Mouse (Mus musculus): ENCODE measurements around the gene Ccno. TPM values are rescaled to one million over a fixed set of nuclear protein-coding genes. Genes with fewer than 3 reads are reported as not detected.

The Ccno gene
- polyA plus RNA-seq, 1 experiment from 2014 or later, result 2.1 TPM

DNA sequence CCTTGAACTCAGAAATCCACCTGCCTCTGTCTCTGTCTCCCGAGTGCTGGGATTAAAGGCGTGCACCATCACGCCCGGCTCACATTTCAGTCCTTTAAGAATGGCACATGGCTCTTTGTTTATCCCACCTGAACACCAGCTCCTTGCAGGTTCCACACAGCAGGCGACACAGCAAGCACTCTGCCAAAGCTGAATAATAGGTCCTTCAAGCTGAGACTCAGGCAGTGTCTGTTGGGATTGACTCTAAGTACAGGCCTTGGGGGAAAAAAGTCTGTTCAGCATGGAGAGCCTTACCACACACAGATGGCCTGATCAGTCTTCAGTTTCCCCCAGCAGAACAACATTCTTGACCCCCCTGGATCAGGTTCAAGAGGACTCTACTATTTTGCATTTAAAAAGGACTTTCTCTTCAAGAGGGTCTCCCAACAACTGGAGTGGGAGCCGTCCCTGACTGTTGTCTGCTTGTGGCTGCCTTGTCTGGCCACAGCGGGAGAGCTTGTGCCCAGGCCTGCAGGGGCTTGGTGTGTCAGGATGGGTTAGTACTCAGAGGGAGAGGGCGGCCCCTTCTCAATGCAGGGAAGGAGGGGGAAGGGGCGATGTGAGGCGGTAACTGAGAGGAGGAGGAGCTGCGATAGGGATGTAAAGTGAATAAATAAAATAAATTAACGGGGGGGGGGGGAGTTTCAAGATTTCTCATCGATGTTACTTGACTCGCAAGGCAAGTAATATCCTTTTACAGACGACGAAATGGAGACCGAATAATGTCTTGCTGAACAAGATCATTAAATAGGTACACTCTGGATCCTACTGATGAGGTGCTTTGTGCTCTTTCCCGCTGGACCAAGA, 1.8 kb upstream of the Ccno start:
- peaks cover 64% of the 10 kb centered on the region for H3K27me3 ChIP-seq (ENCODE audit: control insufficient read depth, insufficient read depth, low read length)
- ATAC-seq (ENCODE audit: low FRiP score) (no peak), DNase-seq (ENCODE audit: low spot score) (no peak)
- peaks cover 14% of the 10 kb centered on the region for H3K4me1 ChIP-seq (replicated peaks; ENCODE audit: control insufficient read depth, insufficient read depth, low read length)
- H3K9me3 ChIP-seq (ENCODE audit: control insufficient read depth, low read length), result no peaks in the 10 kb centered on the region
- WGBS, result 2% methylated on average over 18 of the region's 18 CpGs
- no peaks in the 10 kb centered on the region for H3K36me3 ChIP-seq (replicated peaks; ENCODE audit: control insufficient read depth, insufficient read depth)
- H3K27ac ChIP-seq, result no peak overlapping the region
- 0 out of 2 replicates have a peak overlapping the region, but pooled peaks have one; percentile 98 for H3K4me2 ChIP-seq (replicated peaks)
- no peak overlapping the region for H3K4me3 ChIP-seq (replicated peaks; ENCODE audit: low read length)
- H3K9ac ChIP-seq, result no peak overlapping the region

DNA sequence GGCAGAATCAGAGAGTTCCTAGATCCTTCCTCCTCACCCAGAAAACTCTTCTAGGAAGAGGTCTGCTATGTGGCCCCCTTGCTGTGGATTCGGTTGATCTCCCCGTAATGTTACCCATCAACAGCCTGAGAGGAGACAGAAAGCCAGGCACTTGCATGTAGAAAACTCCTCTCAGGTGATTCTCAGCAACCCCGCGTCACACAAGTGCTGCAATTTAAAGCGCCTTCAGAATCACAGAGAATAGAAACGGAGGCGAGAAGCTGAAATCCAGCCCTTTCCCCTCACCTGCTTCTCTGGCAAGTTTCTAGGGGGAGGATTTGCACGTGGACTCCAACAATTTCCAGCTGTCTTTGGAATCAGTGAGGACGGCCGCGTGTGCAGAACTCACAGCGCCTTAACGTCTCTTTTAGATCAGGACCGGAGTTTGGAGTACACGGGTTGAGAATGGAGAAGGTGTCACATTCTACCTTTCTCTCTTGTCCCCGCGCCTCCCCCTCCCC, 1.1 kb upstream of the Ccno start:
- Histone ChIP-seq H3K4me2 (replicated peaks) (peak overlapping the region; percentile 98), H3K4me1 (replicated peaks; ENCODE audit: control insufficient read depth, insufficient read depth, low read length) (peaks cover 14% of the 10 kb centered on the region), H3K9ac (no peak overlapping the region), H3K4me3 (replicated peaks; ENCODE audit: low read length) (no peak overlapping the region; the same call in 1 of the 2 replicates), H3K36me3 (replicated peaks; ENCODE audit: control insufficient read depth, insufficient read depth) (no peaks in the 10 kb centered on the region), H3K27me3 (ENCODE audit: control insufficient read depth, insufficient read depth, low read length) (peaks cover 68% of the 10 kb centered on the region), H3K9me3 (ENCODE audit: control insufficient read depth, low read length) (no peaks in the 10 kb centered on the region), H3K27ac (no peak overlapping the region)
- DNase-seq (ENCODE audit: low spot score) (no peak), ATAC-seq (ENCODE audit: low FRiP score) (no peak)
- WGBS, result 1% methylated on average over 17 of the region's 17 CpGs

DNA sequence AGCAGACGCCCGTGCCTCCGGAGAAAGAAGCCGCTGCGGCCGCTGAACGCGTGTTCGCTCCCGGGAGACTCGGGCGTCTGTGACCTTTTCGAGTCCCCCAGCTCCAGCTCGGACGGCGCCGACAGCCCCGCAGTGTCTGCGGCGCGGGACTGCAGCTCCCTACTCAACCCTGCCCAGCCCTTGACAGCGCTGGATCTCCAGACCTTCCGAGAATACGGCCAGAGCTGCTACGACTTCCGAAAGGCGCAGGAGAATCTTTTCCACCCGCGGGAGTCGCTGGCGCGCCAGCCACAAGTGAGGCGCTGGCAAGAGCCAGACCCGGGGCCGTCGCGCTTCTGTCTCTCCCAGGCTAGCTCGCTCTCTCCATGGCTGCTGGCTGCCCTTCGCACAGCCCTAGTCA, 389 bp downstream of the Ccno start:
- Histone ChIP-seq H3K4me2 (replicated peaks) (peak overlapping the region; percentile 98), H3K27me3 (ENCODE audit: control insufficient read depth, insufficient read depth, low read length) (peaks cover 78% of the 10 kb centered on the region), H3K36me3 (replicated peaks; ENCODE audit: control insufficient read depth, insufficient read depth) (no peaks in the 10 kb centered on the region), H3K27ac (no peak overlapping the region), H3K4me3 (replicated peaks; ENCODE audit: low read length) (peak overlapping the region; percentile 48), H3K9me3 (ENCODE audit: control insufficient read depth, low read length) (no peaks in the 10 kb centered on the region), H3K9ac (peak overlapping the region; percentile 45), H3K4me1 (replicated peaks; ENCODE audit: control insufficient read depth, insufficient read depth, low read length) (peaks cover 14% of the 10 kb centered on the region)
- ATAC-seq (ENCODE audit: low FRiP score) (peak; percentile 46), DNase-seq (ENCODE audit: low spot score) (no peak)
- under 1% methylated on average over 39 of the region's 39 CpGs for WGBS

DNA sequence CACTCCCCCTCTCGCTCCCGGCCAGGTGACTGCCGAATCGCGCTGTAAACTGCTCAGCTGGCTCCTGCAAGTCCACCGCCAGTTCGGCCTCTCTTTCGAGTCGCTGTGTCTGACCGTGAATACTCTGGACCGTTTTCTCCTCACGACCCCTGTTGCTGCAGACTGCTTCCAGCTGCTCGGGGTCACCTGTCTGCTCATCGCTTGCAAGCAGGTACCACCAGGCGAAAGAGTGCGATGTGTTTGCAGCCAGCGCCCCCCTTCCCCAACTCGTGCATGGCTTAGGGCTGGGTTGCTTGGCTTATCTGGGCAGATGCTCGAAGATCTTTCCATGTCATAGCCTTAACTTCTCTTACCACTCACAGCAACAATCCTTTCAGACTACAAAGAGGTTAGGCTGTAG, 1.3 kb downstream of the Ccno start:
- Histone ChIP-seq H3K9me3 (ENCODE audit: control insufficient read depth, low read length) (no peaks in the 10 kb centered on the region), H3K9ac (no peak overlapping the region), H3K27ac (no peak overlapping the region), H3K27me3 (ENCODE audit: control insufficient read depth, insufficient read depth, low read length) (peaks cover 86% of the 10 kb centered on the region), H3K36me3 (replicated peaks; ENCODE audit: control insufficient read depth, insufficient read depth) (no peaks in the 10 kb centered on the region), H3K4me3 (replicated peaks; ENCODE audit: low read length) (peak overlapping the region; percentile 48), H3K4me1 (replicated peaks; ENCODE audit: control insufficient read depth, insufficient read depth, low read length) (peaks cover 16% of the 10 kb centered on the region), H3K4me2 (replicated peaks) (peak overlapping the region; percentile 98)
- DNase-seq (ENCODE audit: low spot score), result no peak
- 2% methylated on average over 19 of the region's 19 CpGs for WGBS
- no peak for ATAC-seq (ENCODE audit: low FRiP score)

DNA sequence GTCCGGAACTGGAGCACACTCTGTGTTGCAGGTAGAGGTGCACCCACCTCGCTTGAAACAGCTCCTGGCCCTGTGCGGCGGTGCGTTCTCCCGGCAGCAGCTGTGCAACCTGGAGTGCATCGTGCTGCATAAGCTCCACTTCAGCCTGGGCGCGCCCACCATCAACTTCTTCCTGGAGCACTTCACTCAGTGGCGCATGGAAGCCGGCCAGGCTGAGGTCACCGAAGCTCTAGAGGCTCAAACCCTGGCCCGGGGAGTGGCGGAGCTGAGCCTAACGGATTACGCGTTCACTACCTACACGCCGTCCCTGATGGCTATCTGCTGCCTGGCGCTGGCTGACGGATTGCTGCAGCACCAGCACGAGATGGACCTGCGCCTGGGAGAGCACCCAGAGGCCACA, 1.9 kb downstream of the Ccno start:
- ATAC-seq (ENCODE audit: low FRiP score), result no peak
- 0 out of 2 replicates have a peak overlapping the region, but pooled peaks have one; percentile 11 for H3K9ac ChIP-seq
- H3K4me2 ChIP-seq (replicated peaks), result peak overlapping the region; percentile 98; the same call in 1 of the 2 replicates
- H3K9me3 ChIP-seq (ENCODE audit: control insufficient read depth, low read length), result no peaks in the 10 kb centered on the region
- DNase-seq (ENCODE audit: low spot score), result no peak
- H3K27ac ChIP-seq, result no peak overlapping the region
- peaks cover 20% of the 10 kb centered on the region for H3K4me1 ChIP-seq (replicated peaks; ENCODE audit: control insufficient read depth, insufficient read depth, low read length)
- no peaks in the 10 kb centered on the region for H3K36me3 ChIP-seq (replicated peaks; ENCODE audit: control insufficient read depth, insufficient read depth)
- WGBS, result 1% methylated on average over 23 of the region's 23 CpGs
- 0 out of 2 replicates have a peak overlapping the region, but pooled peaks have one; percentile 11 for H3K4me3 ChIP-seq (replicated peaks; ENCODE audit: low read length)
- peaks cover 87% of the 10 kb centered on the region for H3K27me3 ChIP-seq (ENCODE audit: control insufficient read depth, insufficient read depth, low read length)

DNA sequence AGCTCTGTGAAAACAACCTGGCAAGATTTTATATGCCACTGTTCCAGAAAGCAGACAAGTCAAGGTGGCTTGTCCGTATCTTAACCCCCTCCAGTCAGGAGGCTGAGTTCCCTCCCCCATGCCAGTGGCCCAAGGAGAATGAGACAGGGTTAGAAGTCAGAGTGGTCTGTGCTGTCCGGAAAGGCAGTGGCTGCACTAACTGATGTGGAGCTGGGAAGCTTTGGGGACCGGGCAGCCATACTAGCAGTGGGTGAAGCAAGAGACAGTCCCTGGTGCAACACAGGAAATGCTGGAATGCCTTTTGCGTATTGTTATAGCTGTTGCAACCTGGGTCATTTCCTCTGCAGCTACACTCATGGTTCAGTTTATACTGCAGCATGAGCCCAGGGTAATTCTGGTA, 2.7 kb downstream of the Ccno start:
- no peaks in the 10 kb centered on the region for H3K9me3 ChIP-seq (ENCODE audit: control insufficient read depth, low read length)
- no peaks in the 10 kb centered on the region for H3K36me3 ChIP-seq (replicated peaks; ENCODE audit: control insufficient read depth, insufficient read depth)
- ATAC-seq (ENCODE audit: low FRiP score), result no peak
- DNase-seq (ENCODE audit: low spot score), result no peak
- H3K4me1 ChIP-seq (replicated peaks; ENCODE audit: control insufficient read depth, insufficient read depth, low read length), result peaks cover 20% of the 10 kb centered on the region
- no peak overlapping the region for H3K27ac ChIP-seq
- H3K9ac ChIP-seq, result no peak overlapping the region
- WGBS, result 12% methylated on average over 4 of the region's 4 CpGs
- H3K4me2 ChIP-seq (replicated peaks), result no peak overlapping the region
- H3K4me3 ChIP-seq (replicated peaks; ENCODE audit: low read length), result no peak overlapping the region
- H3K27me3 ChIP-seq (ENCODE audit: control insufficient read depth, insufficient read depth, low read length), result peaks cover 91% of the 10 kb centered on the region

DNA sequence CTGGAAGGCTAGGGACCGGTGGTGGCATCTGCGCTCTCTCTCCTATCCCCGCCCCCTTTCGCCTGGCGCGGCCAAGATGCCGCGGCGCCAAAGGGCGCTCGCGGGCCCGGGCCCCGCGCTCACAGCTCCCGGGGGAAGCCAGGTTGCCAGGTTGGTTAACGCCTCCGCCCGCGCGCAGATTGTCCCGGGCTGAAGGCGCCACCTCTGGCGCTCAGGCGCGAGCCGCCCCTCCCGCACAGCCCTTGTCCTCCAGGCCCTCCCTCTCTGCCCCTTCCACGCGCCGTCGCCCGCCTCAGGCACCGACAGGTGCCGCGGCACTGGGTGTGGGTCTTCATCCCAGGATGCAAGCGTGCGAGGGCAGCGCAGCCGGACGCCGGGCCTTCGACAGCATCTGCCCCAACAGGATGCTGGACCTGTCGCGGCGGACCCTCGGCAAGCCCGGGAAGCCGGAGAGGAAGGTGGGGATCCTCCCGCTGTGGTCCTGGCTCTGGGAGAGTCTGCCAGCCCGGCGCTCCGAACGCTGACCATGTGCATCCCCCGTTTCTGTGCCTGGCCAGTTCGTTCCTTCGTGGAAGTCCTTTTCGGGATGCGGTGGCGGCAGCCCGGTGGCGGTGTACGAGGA, 6.0 kb downstream of the Ccno start, which contains the start of gene Mcidas:
Gene Mcidas (plus strand): TSS at position 315 of the 622 bp plus-strand sequence.
- H3K27ac ChIP-seq, result no peak within 1 kb of the TSS
- peak; percentile 51 for ATAC-seq (ENCODE audit: low FRiP score)
- H3K27me3 ChIP-seq (ENCODE audit: control insufficient read depth, insufficient read depth, low read length), result peaks cover 95% of the 10 kb centered on the region
- no peak for DNase-seq (ENCODE audit: low spot score)
- H3K4me2 ChIP-seq (replicated peaks), result peak within 1 kb of the TSS; percentile 68
- peak within 1 kb of the TSS; percentile 41 for H3K4me3 ChIP-seq (replicated peaks; ENCODE audit: low read length)
- WGBS, result under 1% methylated on average over 59 of the region's 63 CpGs
- H3K36me3 ChIP-seq (replicated peaks; ENCODE audit: control insufficient read depth, insufficient read depth), result no peaks in the 10 kb centered on the region
- H3K9me3 ChIP-seq (ENCODE audit: control insufficient read depth, low read length), result no peaks in the 10 kb centered on the region
- peak within 1 kb of the TSS; percentile 38 for H3K9ac ChIP-seq
- H3K4me1 ChIP-seq (replicated peaks; ENCODE audit: control insufficient read depth, insufficient read depth, low read length), result peaks cover 10% of the 10 kb centered on the region; the same call in 1 of the 2 replicates

DNA sequence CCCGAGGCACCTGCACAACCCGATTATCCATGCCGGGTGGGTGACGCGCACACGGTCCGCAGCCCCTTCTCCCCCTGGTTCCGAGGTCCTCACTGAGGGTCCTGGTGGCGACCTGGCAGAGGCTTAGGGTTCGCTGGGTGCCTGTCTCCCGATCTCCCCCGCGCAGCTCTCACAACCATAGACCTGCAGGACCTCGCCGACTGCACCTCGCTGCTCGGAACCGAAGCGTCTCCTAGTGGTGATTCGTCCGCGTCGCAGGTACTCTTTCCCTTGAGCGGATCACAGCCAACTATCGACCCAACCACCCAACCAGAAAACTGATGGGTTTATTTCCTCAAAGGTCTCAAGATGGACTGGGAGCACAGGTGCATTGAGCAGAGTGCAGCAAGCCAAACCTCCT, 6.6 kb downstream of the Ccno start:
- no peaks in the 10 kb centered on the region for H3K9me3 ChIP-seq (ENCODE audit: control insufficient read depth, low read length)
- WGBS, result under 1% methylated on average over 25 of the region's 25 CpGs
- H3K9ac ChIP-seq, result peak overlapping the region; percentile 38
- no peaks in the 10 kb centered on the region for H3K36me3 ChIP-seq (replicated peaks; ENCODE audit: control insufficient read depth, insufficient read depth)
- peak overlapping the region; percentile 41 for H3K4me3 ChIP-seq (replicated peaks; ENCODE audit: low read length)
- H3K4me2 ChIP-seq (replicated peaks), result peak overlapping the region; percentile 68
- ATAC-seq (ENCODE audit: low FRiP score), result peak; percentile 42
- peaks cover 15% of the 10 kb centered on the region; the same call in 1 of the 2 replicates for H3K4me1 ChIP-seq (replicated peaks; ENCODE audit: control insufficient read depth, insufficient read depth, low read length)
- DNase-seq (ENCODE audit: low spot score), result peak; percentile 72
- no peak overlapping the region for H3K27ac ChIP-seq
- peaks cover 95% of the 10 kb centered on the region for H3K27me3 ChIP-seq (ENCODE audit: control insufficient read depth, insufficient read depth, low read length)

DNA sequence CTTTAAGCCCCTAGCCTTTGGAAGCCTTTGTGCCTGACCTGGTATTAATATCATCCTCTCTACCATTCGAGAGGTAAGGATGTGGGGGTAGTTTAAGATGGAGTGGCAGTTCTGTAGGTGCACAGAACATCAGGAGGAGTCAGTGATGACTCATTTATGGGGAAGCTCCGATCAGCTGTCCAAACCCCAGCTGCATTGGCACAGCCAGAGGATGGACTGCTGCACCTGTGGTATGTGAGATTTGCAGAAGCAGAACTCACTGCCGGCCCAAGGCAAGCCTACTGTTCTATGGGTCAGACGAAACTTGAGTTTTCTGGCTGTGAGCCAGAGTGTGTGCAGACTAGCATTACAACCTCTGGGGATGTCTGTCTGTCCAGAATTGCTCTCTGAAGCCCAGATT, 8.8 kb downstream of the Ccno start:
- Histone ChIP-seq H3K36me3 (replicated peaks; ENCODE audit: control insufficient read depth, insufficient read depth) (no peaks in the 10 kb centered on the region), H3K4me3 (replicated peaks; ENCODE audit: low read length) (no peak overlapping the region), H3K27me3 (ENCODE audit: control insufficient read depth, insufficient read depth, low read length) (peaks cover 95% of the 10 kb centered on the region), H3K9ac (no peak overlapping the region), H3K4me1 (replicated peaks; ENCODE audit: control insufficient read depth, insufficient read depth, low read length) (peaks cover 17% of the 10 kb centered on the region; the same call in 1 of the 2 replicates), H3K9me3 (ENCODE audit: control insufficient read depth, low read length) (no peaks in the 10 kb centered on the region), H3K27ac (no peak overlapping the region), H3K4me2 (replicated peaks) (no peak overlapping the region)
- 61% methylated on average over 4 of the region's 4 CpGs for WGBS
- no peak for DNase-seq (ENCODE audit: low spot score)
- no peak for ATAC-seq (ENCODE audit: low FRiP score)

All from hindbrain, embryonic 14.5 days (tissue).